Mouse (Mus musculus) neural tube, embryonic 15.5 days (tissue): ENCODE results near the gene Trp53rkb. TPM values are rescaled to one million over a fixed set of nuclear protein-coding genes. Genes with fewer than 3 reads are reported as not detected.

ENCODE experiments used
- polyA plus RNA-seq: library from polyadenylated mRNA; unstranded; fragments of >200 nt; fragmentation: Nextera tagmentation; extraction: Ambion mirVana; gene quantifications from 2 replicates; pipeline ENCODE4 v1.2.1, GENCODE M21; 2015

Trp53rkb gene
- polyA plus RNA-seq, 1 experiment from 2014 or later, result 9.1 TPM

Other genes with a start within 250 kb of the Trp53rkb start
- gene Prex1, start 78.7 kb upstream of the Trp53rkb start, polyA plus RNA-seq, result 22.0 and 24.9 TPM in 2 replicates
- 4.1 and 4.6 TPM in 2 replicates for gene Arfgef2, start 13.1 kb downstream of the Trp53rkb start, polyA plus RNA-seq
- 85.9 and 94.2 TPM in 2 replicates for gene Cse1l, start 113.5 kb downstream of the Trp53rkb start, polyA plus RNA-seq
- 96.6 and 103 TPM in 2 replicates for gene Stau1, start 203.8 kb downstream of the Trp53rkb start, polyA plus RNA-seq
- 32.5 and 42.8 TPM in 2 replicates for gene Ddx27, start 222.7 kb downstream of the Trp53rkb start, polyA plus RNA-seq